Mouse (Mus musculus): ENCODE measurements at regions not wholly inside any gene's neighbourhood (a gene's known extent, or its start where the extent isn't known, plus 50 kb on each side); places are given as distances from the start of the nearest gene placed in this dataset.

DNA sequence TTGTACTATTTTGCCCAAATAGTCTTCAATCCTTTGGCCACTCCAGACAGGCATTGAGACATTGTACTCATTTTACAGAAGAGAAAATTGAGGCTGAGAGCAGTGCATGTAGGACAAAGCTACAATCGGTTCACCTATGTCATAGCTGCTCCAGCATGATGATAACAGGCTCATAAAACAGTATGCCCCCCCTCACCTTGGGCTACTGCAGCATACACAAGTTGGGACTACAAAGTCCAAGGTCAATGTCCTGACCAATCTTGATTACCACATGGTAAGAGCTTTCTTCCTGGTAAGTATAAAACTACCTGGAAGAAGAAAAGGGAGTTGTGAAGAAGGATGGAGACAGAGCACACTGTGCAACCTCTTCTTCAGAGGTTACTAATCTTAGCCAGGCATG is 416.4 kb downstream of the Efnb2 start:
- H3K4me1 ChIP-seq (replicated peaks): peaks cover 16% of the 10 kb centered on the region
- H3K9ac ChIP-seq: no peak overlapping the region
- H3K9me3 ChIP-seq: no peaks in the 10 kb centered on the region
- no peak for ATAC-seq (ENCODE audit: low read depth)
- WGBS: 98% methylated on average over 1 of the region's 1 CpGs
- H3K4me3 ChIP-seq: no peak overlapping the region
- no peaks in the 10 kb centered on the region for H3K27me3 ChIP-seq
- no peak overlapping the region for H3K4me2 ChIP-seq
- no peak overlapping the region for H3K27ac ChIP-seq (replicated peaks)
- H3K36me3 ChIP-seq: no peaks in the 10 kb centered on the region

DNA sequence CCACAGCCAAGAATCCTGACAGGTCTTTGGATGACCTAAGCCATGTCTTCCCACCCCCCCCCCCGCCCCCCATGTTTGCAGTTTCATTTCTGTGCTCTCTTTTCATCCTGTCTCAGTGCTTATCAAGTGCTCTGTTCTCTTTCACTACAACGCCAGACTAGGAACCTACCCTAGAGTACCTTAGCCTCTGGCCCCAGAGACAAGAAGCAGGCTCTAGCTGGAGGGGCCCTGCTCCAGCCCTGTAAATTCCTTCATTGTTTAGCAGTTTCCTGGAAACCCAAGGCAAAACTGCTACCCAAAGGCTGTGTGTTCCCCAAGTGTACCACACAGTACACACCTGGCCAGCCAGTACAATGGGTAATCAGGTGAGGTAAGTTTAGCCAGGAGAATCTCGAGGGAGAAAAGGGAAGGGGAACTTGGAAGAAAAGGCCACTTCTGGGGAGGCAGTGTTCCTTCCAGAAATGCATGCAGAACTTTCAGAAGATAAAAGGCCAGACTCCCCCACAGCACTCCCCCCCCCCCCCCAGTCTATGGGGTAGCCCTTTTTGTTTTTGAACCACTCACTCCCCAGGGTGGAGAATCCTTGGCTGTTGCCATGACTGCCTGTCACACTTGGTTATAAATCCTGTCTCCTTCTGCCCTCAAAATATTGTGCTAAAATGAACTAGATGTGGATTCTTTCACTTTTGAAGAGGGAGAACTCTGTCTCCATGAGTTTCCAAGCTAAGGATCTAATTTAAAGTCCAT is 419.1 kb downstream of the Efnb2 start:
- Histone ChIP-seq H3K4me1 (replicated peaks) (peaks cover 16% of the 10 kb centered on the region), H3K27ac (replicated peaks) (no peak overlapping the region)
- WGBS: 15% methylated on average over 3 of the region's 3 CpGs

DNA sequence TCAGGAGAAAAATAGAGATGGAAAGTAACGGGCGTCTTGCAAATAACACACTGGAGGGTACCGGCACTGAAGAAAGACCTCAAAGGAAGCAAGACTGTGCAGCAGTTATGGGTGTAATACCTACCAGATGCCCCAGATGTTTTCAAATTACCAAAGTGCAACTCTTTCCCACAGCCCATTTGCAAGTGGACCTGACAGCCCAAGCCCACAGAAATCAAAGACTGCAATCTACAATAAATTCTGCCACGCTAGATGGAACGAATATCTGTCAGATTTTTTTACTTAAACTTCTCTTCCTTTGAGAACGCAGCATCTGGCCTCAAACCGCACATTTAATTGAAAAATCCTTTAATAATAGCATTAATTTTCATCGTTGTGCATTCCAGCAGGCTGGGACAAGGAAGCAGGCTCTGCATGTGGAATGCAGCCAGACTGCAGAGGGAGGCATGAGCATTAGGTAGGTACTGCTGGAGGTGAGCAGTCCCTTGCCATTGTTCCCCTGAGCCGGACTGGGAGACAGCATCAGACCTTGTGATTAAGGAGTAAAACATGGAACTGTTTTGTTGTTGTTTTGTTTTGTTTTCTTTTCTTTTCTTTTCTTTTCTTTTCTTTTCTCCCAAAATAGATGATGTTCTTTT is 419.9 kb downstream of the Efnb2 start:
- WGBS: 65% methylated on average over 9 of the region's 9 CpGs
- no peak for ATAC-seq (ENCODE audit: low read depth)
- H3K36me3 ChIP-seq: no peaks in the 10 kb centered on the region
- H3K4me3 ChIP-seq: no peak overlapping the region
- no peak overlapping the region for H3K9ac ChIP-seq
- H3K27ac ChIP-seq (replicated peaks): no peak overlapping the region; the same call in 1 of the 2 replicates
- H3K27me3 ChIP-seq: no peaks in the 10 kb centered on the region
- H3K9me3 ChIP-seq: no peaks in the 10 kb centered on the region
- H3K4me1 ChIP-seq (replicated peaks): peaks cover 16% of the 10 kb centered on the region
- H3K4me2 ChIP-seq: no peak overlapping the region

More for the DNA sequence above, 419.1 kb downstream of the Efnb2 start:
- peak; percentile 61 for ATAC-seq (ENCODE audit: low read depth)
- no peak overlapping the region for H3K4me3 ChIP-seq
- no peak overlapping the region for H3K4me2 ChIP-seq
- no peaks in the 10 kb centered on the region for H3K36me3 ChIP-seq
- no peak overlapping the region for H3K9ac ChIP-seq
- no peaks in the 10 kb centered on the region for H3K9me3 ChIP-seq
- H3K27me3 ChIP-seq: no peaks in the 10 kb centered on the region

DNA sequence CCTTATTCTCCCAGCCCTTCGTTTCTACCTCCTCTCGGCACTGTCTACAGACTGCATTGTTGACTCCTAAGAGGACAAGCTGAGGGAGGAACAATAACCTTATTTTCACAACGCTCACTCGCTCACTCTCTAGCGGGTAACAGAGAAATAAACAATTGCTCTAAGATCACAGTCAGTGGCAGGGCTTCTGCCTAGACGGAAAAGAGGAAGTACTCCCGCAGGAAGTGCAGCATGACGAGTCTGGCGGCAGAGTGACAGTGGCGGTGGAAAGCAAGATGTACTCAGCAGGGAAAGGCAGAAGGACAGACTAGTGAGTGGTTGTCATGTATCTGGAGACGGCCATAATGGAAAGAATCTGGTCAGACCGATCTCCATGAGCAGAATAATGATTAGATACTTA is 421.6 kb downstream of the Efnb2 start:
- Histone ChIP-seq H3K4me3 (no peak overlapping the region), H3K27me3 (no peaks in the 10 kb centered on the region), H3K36me3 (no peaks in the 10 kb centered on the region), H3K27ac (replicated peaks) (no peak overlapping the region), H3K9ac (no peak overlapping the region), H3K4me1 (replicated peaks) (peaks cover 16% of the 10 kb centered on the region), H3K4me2 (no peak overlapping the region), H3K9me3 (no peaks in the 10 kb centered on the region)
- 68% methylated on average over 12 of the region's 12 CpGs for WGBS
- ATAC-seq (ENCODE audit: low read depth): no peak

DNA sequence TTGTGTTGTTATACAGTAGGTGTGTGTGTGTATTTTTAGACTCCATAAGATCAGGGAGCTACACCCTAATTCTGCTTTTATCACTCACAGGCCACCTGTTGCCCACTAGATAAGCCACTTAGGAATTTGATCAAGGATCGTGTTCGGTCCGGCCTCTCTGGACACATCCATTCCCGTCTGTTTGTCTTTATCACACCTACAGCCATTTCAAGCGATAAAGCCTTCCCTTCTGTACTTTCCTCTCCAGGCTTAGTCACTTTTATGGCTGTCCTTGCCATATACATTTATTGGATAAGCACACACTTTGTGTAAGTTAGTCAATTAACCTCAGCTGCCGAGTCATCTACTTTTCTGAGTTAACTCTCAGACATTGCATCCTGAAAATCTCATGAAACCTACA is 423.0 kb downstream of the Efnb2 start:
- no peak for ATAC-seq (ENCODE audit: low read depth)
- no peak overlapping the region for H3K27ac ChIP-seq (replicated peaks)
- peaks cover 16% of the 10 kb centered on the region for H3K4me1 ChIP-seq (replicated peaks)
- H3K9me3 ChIP-seq: no peaks in the 10 kb centered on the region
- no peak overlapping the region for H3K4me3 ChIP-seq
- no peak overlapping the region for H3K9ac ChIP-seq
- 95% methylated on average over 6 of the region's 6 CpGs for WGBS
- H3K27me3 ChIP-seq: no peaks in the 10 kb centered on the region
- no peak overlapping the region for H3K4me2 ChIP-seq
- no peaks in the 10 kb centered on the region for H3K36me3 ChIP-seq

DNA sequence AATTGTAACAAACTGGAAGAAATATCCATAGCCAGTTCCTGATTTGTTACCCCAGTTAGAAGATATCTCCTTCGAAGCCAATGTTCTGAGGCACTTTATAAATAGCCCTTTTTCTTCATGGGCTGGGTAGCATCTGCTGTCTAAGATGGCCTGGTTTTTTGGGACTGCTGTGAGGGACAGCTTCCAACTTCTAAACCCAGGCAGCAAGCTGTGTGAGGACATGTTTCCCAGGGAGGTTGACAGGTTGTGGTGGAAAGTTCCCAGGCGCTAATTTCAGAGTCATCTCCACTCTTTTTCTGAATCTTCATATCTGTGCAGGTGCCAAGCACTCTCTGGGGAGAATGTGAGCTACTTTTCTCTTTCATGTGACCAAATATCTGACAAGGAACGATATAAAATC is 427.4 kb downstream of the Efnb2 start:
- H3K9me3 ChIP-seq: no peaks in the 10 kb centered on the region
- H3K4me3 ChIP-seq: no peak overlapping the region
- H3K9ac ChIP-seq: no peak overlapping the region
- no peak for ATAC-seq (ENCODE audit: low read depth)
- H3K27ac ChIP-seq (replicated peaks): no peak overlapping the region
- no peak overlapping the region for H3K4me2 ChIP-seq
- no peaks in the 10 kb centered on the region for H3K36me3 ChIP-seq
- WGBS: 90% methylated on average over 3 of the region's 3 CpGs
- no peaks in the 10 kb centered on the region for H3K27me3 ChIP-seq
- peaks cover 18% of the 10 kb centered on the region for H3K4me1 ChIP-seq (replicated peaks)

GRCm38 (mm10) chr8:8233156-8233555 is 427.9 kb downstream of the Efnb2 start:
- H3K4me2 ChIP-seq: no peak overlapping the region
- no peak overlapping the region for H3K9ac ChIP-seq
- 93% methylated on average over 4 of the region's 4 CpGs for WGBS
- H3K9me3 ChIP-seq: no peaks in the 10 kb centered on the region
- H3K27ac ChIP-seq (replicated peaks): no peak overlapping the region
- ATAC-seq (ENCODE audit: low read depth): no peak
- H3K36me3 ChIP-seq: no peaks in the 10 kb centered on the region
- no peak overlapping the region for H3K4me3 ChIP-seq
- H3K4me1 ChIP-seq (replicated peaks): peaks cover 18% of the 10 kb centered on the region
- no peaks in the 10 kb centered on the region for H3K27me3 ChIP-seq

DNA sequence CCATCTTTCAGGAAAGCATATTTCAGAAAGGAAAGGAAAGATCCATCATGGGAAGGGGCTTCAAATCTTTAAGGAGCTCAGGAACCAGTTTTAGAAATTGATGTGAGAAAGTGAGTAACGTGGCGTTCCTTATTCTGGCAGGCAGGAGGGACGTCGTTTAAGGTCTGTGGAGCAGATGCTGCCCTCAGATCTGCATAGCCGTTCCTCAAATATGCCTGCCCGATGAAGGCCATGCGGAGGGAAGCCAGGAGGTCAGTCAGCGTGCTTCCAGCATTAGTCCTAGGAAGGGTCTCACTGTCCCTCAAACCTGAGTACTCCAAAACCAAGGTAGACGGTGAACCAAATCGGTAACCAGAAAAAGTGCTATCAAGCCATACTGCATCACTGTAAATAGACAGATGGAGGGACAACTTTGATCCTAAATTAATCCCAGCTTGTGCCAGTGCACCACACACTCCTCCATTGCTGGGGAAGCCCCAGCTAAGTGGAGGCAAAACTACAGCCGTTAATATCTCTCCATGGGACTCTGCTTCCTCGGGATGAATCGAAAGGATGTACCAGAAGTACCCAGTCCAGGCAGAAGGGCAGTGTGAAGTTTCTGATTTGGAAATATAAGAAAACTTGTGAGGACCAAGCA is 428.9 kb downstream of the Efnb2 start:
- peak overlapping the region; percentile 35; the same call in 1 of the 2 replicates for H3K27ac ChIP-seq (replicated peaks)
- ATAC-seq (ENCODE audit: low read depth): no peak
- WGBS: 51% methylated on average over 13 of the region's 13 CpGs

DNA sequence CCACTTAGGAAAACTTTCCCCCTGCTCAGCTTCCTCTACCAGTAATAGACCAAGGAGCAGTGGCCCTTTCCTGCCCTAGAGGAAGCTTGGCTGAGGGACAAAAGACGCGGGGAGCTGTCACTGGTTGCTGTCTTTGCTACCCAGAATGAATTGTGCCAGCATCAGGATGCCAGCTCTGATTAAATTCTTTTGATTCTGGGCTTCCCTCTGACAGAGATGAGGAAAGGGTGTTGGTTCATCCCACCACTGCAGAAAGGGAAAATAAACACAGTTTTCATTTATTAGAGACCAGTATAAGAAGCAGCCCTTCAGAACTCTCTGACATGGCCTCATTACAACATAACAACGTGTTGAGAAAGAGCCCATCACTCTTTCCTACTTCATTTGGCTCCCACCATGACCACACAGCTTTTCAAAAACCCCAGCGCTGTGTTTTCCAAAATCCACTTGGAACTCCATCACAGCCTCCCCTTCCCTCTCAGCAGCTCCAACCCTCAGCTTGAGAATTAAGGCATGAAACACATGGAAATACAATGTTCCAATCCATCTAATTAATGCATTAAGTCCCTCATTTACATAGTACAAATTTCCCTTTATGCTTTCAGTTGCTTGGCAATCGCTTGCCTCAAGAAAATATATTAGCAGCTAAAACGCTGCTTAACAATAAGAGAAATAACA is 429.6 kb downstream of the Efnb2 start:
- Histone ChIP-seq H3K4me3 (no peak overlapping the region), H3K27me3 (no peaks in the 10 kb centered on the region), H3K27ac (replicated peaks) (no peak overlapping the region; the same call in 1 of the 2 replicates), H3K4me2 (no peak overlapping the region), H3K9ac (no peak overlapping the region), H3K9me3 (no peaks in the 10 kb centered on the region), H3K36me3 (no peaks in the 10 kb centered on the region), H3K4me1 (replicated peaks) (peaks cover 18% of the 10 kb centered on the region)
- 35% methylated on average over 6 of the region's 6 CpGs for WGBS
- peak; percentile 65; the same call in 1 of the 2 replicates for ATAC-seq (ENCODE audit: low read depth)

More for the DNA sequence above, 428.9 kb downstream of the Efnb2 start:
- Histone ChIP-seq H3K9ac (no peak overlapping the region), H3K27me3 (no peaks in the 10 kb centered on the region), H3K4me2 (no peak overlapping the region), H3K9me3 (no peaks in the 10 kb centered on the region), H3K36me3 (no peaks in the 10 kb centered on the region), H3K4me3 (no peak overlapping the region), H3K4me1 (replicated peaks) (peaks cover 18% of the 10 kb centered on the region)

DNA sequence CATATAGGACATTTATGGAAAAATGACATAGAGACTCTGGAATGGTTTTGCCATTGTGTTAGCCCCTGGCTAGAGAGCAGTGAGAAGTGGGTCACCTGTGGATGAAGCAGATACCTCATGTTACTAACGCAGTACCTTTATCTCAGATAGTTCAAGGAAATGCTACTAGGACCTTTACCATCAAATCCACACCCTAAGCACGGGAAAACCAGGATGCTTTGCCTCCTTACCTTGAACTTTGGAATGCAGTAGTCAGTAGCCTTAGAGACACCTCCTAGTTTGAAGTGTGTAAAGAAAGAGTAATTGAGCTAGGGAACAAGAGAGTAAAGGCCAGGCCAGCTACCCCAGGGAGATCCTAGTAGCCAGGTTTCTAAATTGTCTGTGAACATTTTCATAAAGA is 435.0 kb downstream of the Efnb2 start:
- Histone ChIP-seq H3K4me3 (no peak overlapping the region), H3K9me3 (no peaks in the 10 kb centered on the region), H3K27me3 (no peaks in the 10 kb centered on the region), H3K36me3 (no peaks in the 10 kb centered on the region), H3K9ac (no peak overlapping the region), H3K4me2 (no peak overlapping the region), H3K4me1 (replicated peaks) (0 out of 2 replicates have a peak, but pooled peaks cover 5% of the 10 kb centered on the region), H3K27ac (replicated peaks) (no peak overlapping the region)
- WGBS: 84% methylated on average over 2 of the region's 2 CpGs
- ATAC-seq (ENCODE audit: low read depth): no peak

- no peak for ATAC-seq (ENCODE audit: low read depth)
- WGBS: 60% methylated on average over 2 of the region's 2 CpGs
- Histone ChIP-seq H3K4me3 (no peak overlapping the region), H3K4me1 (replicated peaks) (peaks cover 4% of the 10 kb centered on the region), H3K9me3 (no peaks in the 10 kb centered on the region), H3K4me2 (no peak overlapping the region), H3K9ac (no peak overlapping the region), H3K27ac (replicated peaks) (no peak overlapping the region), H3K36me3 (no peaks in the 10 kb centered on the region), H3K27me3 (no peaks in the 10 kb centered on the region)
Observed at GRCm38 (mm10) chr8:8225175-8225830, 435.7 kb downstream of the Efnb2 start.
